15 mouse cellular contexts compared by ENCODE assay signal in genomic region chr10:42238923-42239809, GRCm38 (mm10). TPM values are rescaled to one million over a fixed set of nuclear protein-coding genes. Genes with fewer than 3 reads are reported as not detected.
DNase-seq lines count a peak whose midpoint lies in the region; ATAC-seq and TF ChIP-seq lines count a peak whose summit lies in the region.
"Had no signal": no experiment of that assay in that cellular context is flagged by ENCODE, and none has a peak within 500 bp of the region (broad histone marks: within the 10 kb centered on the region; RNA-seq: fewer than 3 reads in every experiment).

No protein-coding gene starts in this region.

- H3K9ac ChIP-seq in kidney, embryonic 15.5 days: no peak overlapping the region
- no peak overlapping the region for H3K9ac ChIP-seq in kidney, embryonic 16.5 days (replicated peaks; ENCODE audit: low read length)

- TF ChIP-seq CTCF in cerebellum, adult 2 months (IDR thresholded peaks at IDR 0.05; ENCODE audit: borderline replicate concordance, insufficient read depth, low read depth, low read length): no peak

- H3K4me3 ChIP-seq in kidney, embryonic 15.5 days (replicated peaks): no peak overlapping the region
- H3K4me3 ChIP-seq in cerebellum, adult 2 months (replicated peaks; ENCODE audit: insufficient read depth, low read depth, low read length): peak overlapping the region; percentile 11
- H3K4me3 ChIP-seq in kidney, embryonic 16.5 days (ENCODE audit: low read length): no peak overlapping the region
- H3K4me3 ChIP-seq: layer of hippocampus, adult 2 months had no signal

- ATAC-seq in kidney, embryonic 15.5 days (replicated peaks; ENCODE audit: low FRiP score): no peak
- 0 out of 2 replicates have a peak, but pooled peaks have one; percentile 23 for ATAC-seq in kidney, embryonic 16.5 days (ENCODE audit: low FRiP score, low TSS enrichment)
- ATAC-seq in frontal cortex, adult (ENCODE audit: low TSS enrichment): no peak
- ATAC-seq: CD4-positive, CD25-positive, alpha-beta regulatory T cell, adult 4 months; midbrain, embryonic 16.5 days had no signal

- no peak for TF ChIP-seq POLR2A in cerebellum, adult 2 months (IDR thresholded peaks at IDR 0.05; ENCODE audit: borderline replicate concordance, insufficient read depth, low read length)

- H3K9me3 ChIP-seq in kidney, embryonic 15.5 days (replicated peaks): no peaks in the 10 kb centered on the region
- no peaks in the 10 kb centered on the region for H3K9me3 ChIP-seq in kidney, embryonic 16.5 days (ENCODE audit: low read length)

- 83% methylated on average over 15 of the region's 15 CpGs for WGBS in kidney, embryonic 15.5 days
- WGBS in cerebellum, adult 2 months: 26% methylated on average over 15 of the region's 15 CpGs
- 79% methylated on average over 15 of the region's 15 CpGs for WGBS in kidney, embryonic 16.5 days

- H3K4me2 ChIP-seq in kidney, embryonic 15.5 days: no peak overlapping the region
- no peak overlapping the region for H3K4me2 ChIP-seq in kidney, embryonic 16.5 days (replicated peaks; ENCODE audit: low read depth, low read length)

- H3K27ac ChIP-seq in kidney, embryonic 15.5 days: no peak overlapping the region
- H3K27ac ChIP-seq in cerebellum, adult 2 months (ENCODE audit: insufficient read depth, low read length): peak overlapping the region; percentile 94
- H3K27ac ChIP-seq in kidney, embryonic 16.5 days (ENCODE audit: low read length): no peak overlapping the region
- H3K27ac ChIP-seq: layer of hippocampus, adult 2 months had no signal

- H3K27me3 ChIP-seq in kidney, embryonic 15.5 days: no peaks in the 10 kb centered on the region
- H3K27me3 ChIP-seq in cerebellum, adult 2 months (ENCODE audit: control insufficient read depth, insufficient read depth, low read length): no peaks in the 10 kb centered on the region
- H3K27me3 ChIP-seq in kidney, embryonic 16.5 days (ENCODE audit: insufficient read depth, low read length): no peaks in the 10 kb centered on the region

- 0 out of 2 replicates have a peak, but pooled peaks cover 5% of the 10 kb centered on the region for H3K36me3 ChIP-seq in kidney, embryonic 15.5 days
- no peaks in the 10 kb centered on the region; the same call in 1 of the 2 replicates for H3K36me3 ChIP-seq in kidney, embryonic 16.5 days (ENCODE audit: insufficient read depth, low read length)

- peaks cover 9% of the 10 kb centered on the region; the same call in 1 of the 2 replicates for H3K4me1 ChIP-seq in kidney, embryonic 15.5 days
- peaks cover 52% of the 10 kb centered on the region for H3K4me1 ChIP-seq in cerebellum, adult 2 months (ENCODE audit: control insufficient read depth, insufficient read depth, low read length)
- 0 out of 2 replicates have a peak, but pooled peaks cover 8% of the 10 kb centered on the region for H3K4me1 ChIP-seq in kidney, embryonic 16.5 days (ENCODE audit: insufficient read depth, low read length)

- DNase-seq in kidney, adult 11 months: peak; percentile 77
- DNase-seq in ZHBTc4 (ENCODE audit: low read depth, low spot score): peak; percentile 21
- peak; percentile 67 to 71 for DNase-seq in cerebellum, adult 2 months
- DNase-seq in testis, postnatal 10 days (ENCODE audit: low spot score): no peak
- DNase-seq in embryo, embryonic 9.5 days (ENCODE audit: extremely low spot score): no peak
- DNase-seq: adrenal gland, adult 2 months; heart, adult 11 months; lung, adult 2 months; right cerebral cortex, postnatal 4 days had no signal

RNA-seq across cellular contexts. Expression of gene Foxo3, which starts 37.4 kb away (rescaled TPM):
- 6.1 and 7.0 TPM in 2 replicates for polyA plus RNA-seq in kidney, embryonic 15.5 days (2015; fragmentation: Nextera tagmentation; extraction: Ambion mirVana)
- polyA plus RNA-seq in cerebellum, adult 2 months (2012; rRNA removed): 50.5 and 59.9 TPM in 2 replicates
- polyA plus RNA-seq in kidney, embryonic 16.5 days (2015; fragmentation: Nextera tagmentation; extraction: Ambion mirVana): 5.9 and 6.3 TPM in 2 replicates

Comparison
In these comparisons a context has a peak if more than half of its experiments do, and no peak if none do; other contexts are left out.
1. DNase-seq: peak in kidney, adult 11 months (single experiment), ZHBTc4 (single experiment) and cerebellum, adult 2 months (2 of 2); none in testis, postnatal 10 days (single experiment) and embryo, embryonic 9.5 days (single experiment).